In the genomic region with DNA sequence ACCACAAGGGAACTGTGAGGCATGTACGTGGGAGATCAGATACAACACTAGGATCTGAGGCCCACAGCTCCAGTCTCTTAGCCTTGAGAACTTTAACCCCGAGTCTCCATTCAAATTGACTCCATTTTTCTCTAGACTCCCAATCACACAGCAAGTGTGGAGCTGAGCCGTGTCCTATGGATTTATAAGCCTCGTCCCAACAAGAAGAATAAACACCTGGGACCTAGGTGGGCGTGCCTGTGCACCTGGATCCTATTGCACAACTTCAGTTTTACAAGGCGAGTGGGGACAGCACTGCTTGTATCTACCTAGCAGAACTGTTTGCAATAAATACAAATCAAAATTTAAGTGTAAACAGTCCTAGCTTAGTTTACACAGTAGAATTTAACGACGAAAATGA, we compare ENCODE assay signal across 8 mouse cellular contexts. TPM values are rescaled to one million over a fixed set of nuclear protein-coding genes. Genes with fewer than 3 reads are reported as not detected.
DNase-seq lines count a peak whose midpoint lies in the region; ATAC-seq lines count a peak whose summit lies in the region.

No protein-coding gene starts in this region.

- no peaks in the 10 kb centered on the region for H3K27me3 ChIP-seq in heart, embryonic 14.5 days (ENCODE audit: control insufficient read depth, insufficient read depth, low read length)
- H3K27me3 ChIP-seq in hindbrain, embryonic 14.5 days (ENCODE audit: control insufficient read depth, insufficient read depth, low read length) = no peaks in the 10 kb centered on the region
- H3K27me3 ChIP-seq in midbrain, embryonic 14.5 days (ENCODE audit: control insufficient read depth, insufficient read depth, low read length) = no peaks in the 10 kb centered on the region

- peaks cover 44% of the 10 kb centered on the region for H3K36me3 ChIP-seq in heart, embryonic 14.5 days (ENCODE audit: control insufficient read depth, insufficient read depth, low read length)
- H3K36me3 ChIP-seq in hindbrain, embryonic 14.5 days (replicated peaks; ENCODE audit: control insufficient read depth, insufficient read depth) = peaks cover 55% of the 10 kb centered on the region
- peaks cover 55% of the 10 kb centered on the region for H3K36me3 ChIP-seq in midbrain, embryonic 14.5 days (ENCODE audit: control insufficient read depth, insufficient read depth, low read length)

- H3K27ac ChIP-seq in heart, embryonic 14.5 days (replicated peaks in 1 of 2; ENCODE audit: control insufficient read depth in 1 of 2, insufficient read depth in 1 of 2, low read depth in 2 of 2, low read length in 2 of 2) = peak overlapping the region in 1 of 2 experiments; percentile 93; a peak in 3 of 4 replicates
- no peak overlapping the region for H3K27ac ChIP-seq in brown adipose tissue, adult 24 weeks (replicated peaks; ENCODE audit: low read depth, low read length)
- H3K27ac ChIP-seq in hindbrain, embryonic 14.5 days = no peak overlapping the region; the same call in 1 of the 2 replicates
- H3K27ac ChIP-seq in midbrain, embryonic 14.5 days (replicated peaks; ENCODE audit: low read depth, low read length) = peak overlapping the region; percentile 79; the same call in 1 of the 2 replicates

- H3K9me3 ChIP-seq in heart, embryonic 14.5 days (ENCODE audit: control insufficient read depth, low read length) = no peaks in the 10 kb centered on the region
- no peaks in the 10 kb centered on the region for H3K9me3 ChIP-seq in hindbrain, embryonic 14.5 days (ENCODE audit: control insufficient read depth, low read length)
- H3K9me3 ChIP-seq in midbrain, embryonic 14.5 days (ENCODE audit: control insufficient read depth, low read length) = no peaks in the 10 kb centered on the region

- peaks cover 7 to 27% of the 10 kb centered on the region in 2 experiments; a peak in 3 of 4 replicates for H3K4me1 ChIP-seq in heart, embryonic 14.5 days (ENCODE audit: control insufficient read depth in 2 of 2, insufficient read depth in 2 of 2, low read length in 2 of 2)
- peaks cover 2% of the 10 kb centered on the region; the same call in 1 of the 2 replicates for H3K4me1 ChIP-seq in brown adipose tissue, adult 24 weeks (ENCODE audit: control insufficient read depth, insufficient read depth, insufficient read length, low read length)
- H3K4me1 ChIP-seq in hindbrain, embryonic 14.5 days (replicated peaks; ENCODE audit: control insufficient read depth, insufficient read depth, low read length) = peaks cover 12% of the 10 kb centered on the region
- peaks cover 9% of the 10 kb centered on the region for H3K4me1 ChIP-seq in midbrain, embryonic 14.5 days (ENCODE audit: control insufficient read depth, insufficient read depth, low read length)

- no peak for DNase-seq in heart, adult 8-10 months (ENCODE audit: low spot score)
- DNase-seq in hindbrain, embryonic 14.5 days (ENCODE audit: low spot score) = no peak
- DNase-seq in midbrain, embryonic 14.5 days = no peak
- DNase-seq in gastrocnemius, postnatal 10 days = no peak
- DNase-seq in cerebellum, postnatal 36 days = no peak

- WGBS in heart, embryonic 14.5 days = 20% methylated on average over 8 of the region's 8 CpGs
- WGBS in hindbrain, embryonic 14.5 days = 24% methylated on average over 8 of the region's 8 CpGs
- 21% methylated on average over 8 of the region's 8 CpGs for WGBS in midbrain, embryonic 14.5 days

- H3K9ac ChIP-seq in heart, embryonic 14.5 days (ENCODE audit: low read length) = peak overlapping the region; percentile 82
- peak overlapping the region; percentile 59 for H3K9ac ChIP-seq in hindbrain, embryonic 14.5 days
- peak overlapping the region; percentile 64 for H3K9ac ChIP-seq in midbrain, embryonic 14.5 days (replicated peaks; ENCODE audit: low read length)

- H3K4me3 ChIP-seq in heart, embryonic 14.5 days (ENCODE audit: control insufficient read depth in 1 of 2, insufficient read depth in 1 of 2, low read depth in 1 of 2, low read length in 2 of 2) = peak overlapping the region; percentile 68 to 76
- H3K4me3 ChIP-seq in brown adipose tissue, adult 24 weeks (ENCODE audit: insufficient read depth, low read depth, low read length) = peak overlapping the region; percentile 81
- peak overlapping the region; percentile 46 for H3K4me3 ChIP-seq in hindbrain, embryonic 14.5 days (replicated peaks; ENCODE audit: low read length)
- peak overlapping the region; percentile 46 for H3K4me3 ChIP-seq in midbrain, embryonic 14.5 days (replicated peaks; ENCODE audit: low read depth, low read length)

- no peak for ATAC-seq in heart, embryonic 14.5 days (ENCODE audit: insufficient number of reproducible peaks, insufficient read depth, low FRiP score, low read depth)
- ATAC-seq in hindbrain, embryonic 14.5 days (ENCODE audit: low FRiP score) = no peak
- ATAC-seq in midbrain, embryonic 14.5 days (ENCODE audit: low FRiP score, low TSS enrichment) = no peak
- ATAC-seq in inflammation-experienced regulatory T-cells, adult 6 months = no peak

- peak overlapping the region; percentile 81 for H3K4me2 ChIP-seq in heart, embryonic 14.5 days (ENCODE audit: low read length)
- H3K4me2 ChIP-seq in hindbrain, embryonic 14.5 days (replicated peaks) = peak overlapping the region; percentile 65
- peak overlapping the region; percentile 83 for H3K4me2 ChIP-seq in midbrain, embryonic 14.5 days (ENCODE audit: low read length)

RNA-seq across cellular contexts. Expression of a gene that starts 0.9 kb away (rescaled TPM):
- polyA plus RNA-seq in heart, embryonic 14.5 days (2014; fragmentation: Nextera tagmentation; extraction: Ambion mirVana) = 7.6 and 7.8 TPM in 2 replicates
- total RNA-seq in heart, adult 8-10 months (2022) = 1 to 10 TPM; 4.6 to 6.4 (median 5.3) TPM
- 3.7 and 7.2 TPM in 2 replicates for polyA plus RNA-seq in brown adipose tissue, adult 24 weeks (2012; ENCODE audit: insufficient read depth, insufficient read length, missing spikeins)
- 9.4 and 11.6 TPM in 2 replicates for polyA plus RNA-seq in hindbrain, embryonic 14.5 days (2014; fragmentation: Nextera tagmentation; extraction: Ambion mirVana)
- 14.6 and 16.5 TPM in 2 replicates for polyA plus RNA-seq in midbrain, embryonic 14.5 days (2014; fragmentation: Nextera tagmentation; extraction: Ambion mirVana)
- total RNA-seq in gastrocnemius, postnatal 10 days (2021) = 10 to 100 TPM in 1 of 2 experiments, 1 to 10 TPM in 1; 6.6 to 11.3 TPM
- 10 to 100 TPM in 1 of 3 experiments, 1 to 10 TPM in 2; 3.4 to 10.0 (median 6.5) TPM for polyA plus RNA-seq in inflammation-experienced regulatory T-cells, adult 6 months (2017; shearing (Covaris generic))

RNA-seq across cellular contexts. Expression of a gene that starts 17.5 kb away (rescaled TPM):
- polyA plus RNA-seq in heart, embryonic 14.5 days (2014; fragmentation: Nextera tagmentation; extraction: Ambion mirVana) = 11.2 and 12.0 TPM in 2 replicates
- total RNA-seq in heart, adult 8-10 months (2022) = 10 to 100 TPM; 12.2 to 16.0 (median 15.2) TPM
- 12.8 and 19.7 TPM in 2 replicates for polyA plus RNA-seq in brown adipose tissue, adult 24 weeks (2012; ENCODE audit: insufficient read depth, insufficient read length, missing spikeins)
- 43.3 and 43.9 TPM in 2 replicates for polyA plus RNA-seq in hindbrain, embryonic 14.5 days (2014; fragmentation: Nextera tagmentation; extraction: Ambion mirVana)
- polyA plus RNA-seq in midbrain, embryonic 14.5 days (2014; fragmentation: Nextera tagmentation; extraction: Ambion mirVana) = 42.7 and 43.7 TPM in 2 replicates
- 10 to 100 TPM; 11.8 to 16.4 TPM for total RNA-seq in gastrocnemius, postnatal 10 days (2021)
- polyA plus RNA-seq in inflammation-experienced regulatory T-cells, adult 6 months (2017; shearing (Covaris generic)) = 10 to 100 TPM; 39.3 to 51.1 (median 40.1) TPM

RNA-seq across cellular contexts. Expression of a gene that starts 19.6 kb away (rescaled TPM):
- polyA plus RNA-seq in heart, embryonic 14.5 days (2014; fragmentation: Nextera tagmentation; extraction: Ambion mirVana) = 18.2 and 23.1 TPM in 2 replicates
- 10 to 100 TPM; 33.3 to 40.0 (median 35.9) TPM for total RNA-seq in heart, adult 8-10 months (2022)
- 35.2 and 35.6 TPM in 2 replicates for polyA plus RNA-seq in brown adipose tissue, adult 24 weeks (2012; ENCODE audit: insufficient read depth, insufficient read length, missing spikeins)
- polyA plus RNA-seq in hindbrain, embryonic 14.5 days (2014; fragmentation: Nextera tagmentation; extraction: Ambion mirVana) = 18.7 and 23.4 TPM in 2 replicates
- polyA plus RNA-seq in midbrain, embryonic 14.5 days (2014; fragmentation: Nextera tagmentation; extraction: Ambion mirVana) = 28.7 and 34.8 TPM in 2 replicates
- total RNA-seq in gastrocnemius, postnatal 10 days (2021) = 10 to 100 TPM; 39.9 to 45.0 TPM
- 10 to 100 TPM in 1 of 3 experiments, 1 to 10 TPM in 2; 1.8 to 12.2 (median 8.2) TPM for polyA plus RNA-seq in inflammation-experienced regulatory T-cells, adult 6 months (2017; shearing (Covaris generic))

RNA-seq across cellular contexts. Expression of a gene that starts 29.1 kb away (rescaled TPM):
- polyA plus RNA-seq in heart, embryonic 14.5 days (2014; fragmentation: Nextera tagmentation; extraction: Ambion mirVana) = 148 and 149 TPM in 2 replicates
- total RNA-seq in heart, adult 8-10 months (2022) = 1 to 10 TPM in 3 of 4 experiments, under 1 TPM in 1; 0.72 to 3.1 (median 1.5) TPM
- 1.3 TPM in 1 of 2 replicates, not detected in the other for polyA plus RNA-seq in brown adipose tissue, adult 24 weeks (2012; ENCODE audit: insufficient read depth, insufficient read length, missing spikeins)
- polyA plus RNA-seq in hindbrain, embryonic 14.5 days (2014; fragmentation: Nextera tagmentation; extraction: Ambion mirVana) = 33.0 and 39.3 TPM in 2 replicates
- 25.4 and 47.7 TPM in 2 replicates for polyA plus RNA-seq in midbrain, embryonic 14.5 days (2014; fragmentation: Nextera tagmentation; extraction: Ambion mirVana)
- 10 to 100 TPM; 18.4 to 23.2 TPM for total RNA-seq in gastrocnemius, postnatal 10 days (2021)
- 100 to 1,000 TPM in 1 of 3 experiments, 10 to 100 TPM in 2; 11.6 to 139 (median 16.8) TPM for polyA plus RNA-seq in inflammation-experienced regulatory T-cells, adult 6 months (2017; shearing (Covaris generic))

RNA-seq across cellular contexts. Expression of a gene that starts 47.8 kb away (rescaled TPM):
- polyA plus RNA-seq in heart, embryonic 14.5 days (2014; fragmentation: Nextera tagmentation; extraction: Ambion mirVana) = 15.9 and 19.5 TPM in 2 replicates
- total RNA-seq in heart, adult 8-10 months (2022) = 10 to 100 TPM; 61.2 to 66.5 (median 62.8) TPM
- 56.3 and 65.8 TPM in 2 replicates for polyA plus RNA-seq in brown adipose tissue, adult 24 weeks (2012; ENCODE audit: insufficient read depth, insufficient read length, missing spikeins)
- 18.9 and 21.6 TPM in 2 replicates for polyA plus RNA-seq in hindbrain, embryonic 14.5 days (2014; fragmentation: Nextera tagmentation; extraction: Ambion mirVana)
- polyA plus RNA-seq in midbrain, embryonic 14.5 days (2014; fragmentation: Nextera tagmentation; extraction: Ambion mirVana) = 18.1 and 19.5 TPM in 2 replicates
- 10 to 100 TPM; 92.2 to 97.2 TPM for total RNA-seq in gastrocnemius, postnatal 10 days (2021)
- polyA plus RNA-seq in inflammation-experienced regulatory T-cells, adult 6 months (2017; shearing (Covaris generic)) = 10 to 100 TPM; 11.1 to 30.9 (median 16.4) TPM
